Comparison of ENCODE assay signal across 9 mouse cellular contexts in the genomic region with DNA sequence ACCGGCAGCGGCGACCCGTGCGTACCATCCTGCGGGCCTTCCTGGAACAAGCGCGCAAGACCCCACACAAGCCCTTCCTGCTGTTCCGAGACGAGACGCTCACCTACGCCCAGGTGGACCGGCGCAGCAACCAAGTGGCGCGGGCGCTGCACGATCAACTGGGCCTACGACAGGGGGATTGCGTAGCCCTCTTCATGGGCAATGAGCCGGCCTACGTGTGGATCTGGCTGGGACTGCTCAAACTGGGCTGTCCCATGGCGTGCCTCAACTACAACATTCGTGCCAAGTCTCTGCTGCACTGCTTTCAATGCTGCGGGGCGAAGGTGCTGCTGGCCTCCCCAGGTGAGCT. TPM values are rescaled to one million over a fixed set of nuclear protein-coding genes. Genes with fewer than 3 reads are reported as not detected.
A peak's percentile ranks its signal among the peaks of the same experiment; 100 is the strongest.
DNase-seq lines count a peak whose midpoint lies in the region; ATAC-seq lines count a peak whose summit lies in the region.
"Had no signal": no experiment of that assay in that cellular context is flagged by ENCODE, and none has a peak within 500 bp of the region (broad histone marks: within the 10 kb centered on the region; RNA-seq: fewer than 3 reads in every experiment).

No protein-coding gene starts in this region.

- H3K9ac ChIP-seq in heart, embryonic 14.5 days (ENCODE audit: low read length): peak overlapping the region; percentile 55; the same call in 1 of the 2 replicates
- peak overlapping the region; percentile 74 for H3K9ac ChIP-seq in forebrain, embryonic 16.5 days (replicated peaks; ENCODE audit: low read depth, low read length)

- peaks cover 3 to 5% of the 10 kb centered on the region in 2 experiments; a peak in 1 of 4 replicates for H3K4me1 ChIP-seq in heart, embryonic 14.5 days (ENCODE audit: control insufficient read depth in 2 of 2, insufficient read depth in 2 of 2, low read length in 2 of 2)
- peaks cover 13% of the 10 kb centered on the region for H3K4me1 ChIP-seq in forebrain, embryonic 16.5 days (replicated peaks; ENCODE audit: control insufficient read depth, insufficient read depth, low read length)
- peaks cover 22% of the 10 kb centered on the region for H3K4me1 ChIP-seq in midbrain, embryonic 10.5 days

- H3K27me3 ChIP-seq in heart, embryonic 14.5 days (ENCODE audit: control insufficient read depth, insufficient read depth, low read length): peaks cover 63% of the 10 kb centered on the region
- peaks cover 29% of the 10 kb centered on the region for H3K27me3 ChIP-seq in forebrain, embryonic 16.5 days (replicated peaks; ENCODE audit: control insufficient read depth, insufficient read depth, low read length)
- H3K27me3 ChIP-seq in midbrain, embryonic 10.5 days (ENCODE audit: low read depth, poor library complexity, severe bottlenecking): peaks cover 59% of the 10 kb centered on the region

- DNase-seq in heart, postnatal 25 days (ENCODE audit: low spot score): no peak
- peak; percentile 68 for DNase-seq in R1 (ENCODE audit: low read depth, low spot score)
- DNase-seq in midbrain, embryonic 10.5 days (ENCODE audit: low spot score): no peak
- no peak for DNase-seq in cerebellum, adult 9-11 months
- no peak for DNase-seq in spleen, postnatal 36 days (ENCODE audit: low spot score in 2 of 2)

- no peak for ATAC-seq in heart, embryonic 14.5 days (ENCODE audit: insufficient number of reproducible peaks, insufficient read depth, low FRiP score, low read depth)
- peak; percentile 71 for ATAC-seq in forebrain, embryonic 16.5 days
- no peak for ATAC-seq in megakaryocyte progenitor cell, adult 5-6 weeks (replicated peaks; ENCODE audit: poor library complexity)
- ATAC-seq: Patski had no signal

- H3K9me3 ChIP-seq in heart, embryonic 14.5 days (ENCODE audit: control insufficient read depth, low read length): no peaks in the 10 kb centered on the region
- H3K9me3 ChIP-seq in forebrain, embryonic 16.5 days (ENCODE audit: control insufficient read depth, low read length): no peaks in the 10 kb centered on the region
- no peaks in the 10 kb centered on the region for H3K9me3 ChIP-seq in midbrain, embryonic 10.5 days (replicated peaks)

- intact Hi-C loops in heart, postnatal 25 days (cut with DNase I): no loop called here

- peak overlapping the region; percentile 93 for H3K4me2 ChIP-seq in heart, embryonic 14.5 days (ENCODE audit: low read length)
- peak overlapping the region; percentile 94 for H3K4me2 ChIP-seq in forebrain, embryonic 16.5 days (ENCODE audit: low read length)

- peak overlapping the region; percentile 44 to 55 for H3K4me3 ChIP-seq in heart, embryonic 14.5 days (ENCODE audit: control insufficient read depth in 1 of 2, insufficient read depth in 1 of 2, low read depth in 1 of 2, low read length in 2 of 2)
- H3K4me3 ChIP-seq in forebrain, embryonic 16.5 days (replicated peaks; ENCODE audit: low read length): peak overlapping the region; percentile 68
- H3K4me3 ChIP-seq in midbrain, embryonic 10.5 days: peak overlapping the region; percentile 78

- 1% methylated on average over 26 of the region's 26 CpGs for WGBS in heart, embryonic 14.5 days
- under 1% methylated on average over 26 of the region's 26 CpGs for WGBS in forebrain, embryonic 16.5 days
- 1% methylated on average over 26 of the region's 26 CpGs for whole genome bisulfite sequencing in midbrain, embryonic 10.5 days

- no peaks in the 10 kb centered on the region for H3K36me3 ChIP-seq in heart, embryonic 14.5 days (ENCODE audit: control insufficient read depth, insufficient read depth, low read length)
- no peaks in the 10 kb centered on the region for H3K36me3 ChIP-seq in forebrain, embryonic 16.5 days (ENCODE audit: control insufficient read depth, insufficient read depth)
- no peaks in the 10 kb centered on the region for H3K36me3 ChIP-seq in midbrain, embryonic 10.5 days

- no peak overlapping the region for H3K27ac ChIP-seq in heart, embryonic 14.5 days (replicated peaks in 1 of 2; ENCODE audit: control insufficient read depth in 1 of 2, insufficient read depth in 1 of 2, low read depth in 2 of 2, low read length in 2 of 2)
- H3K27ac ChIP-seq in forebrain, embryonic 16.5 days (ENCODE audit: low read length): no peak overlapping the region
- H3K27ac ChIP-seq in midbrain, embryonic 10.5 days (replicated peaks): peak overlapping the region; percentile 77

RNA-seq across cellular contexts. Expression of gene Slc27a2, which starts 1.1 kb away (rescaled TPM):
- 0.09 and 0.38 TPM in 2 replicates for polyA plus RNA-seq in heart, embryonic 14.5 days (2014; fragmentation: Nextera tagmentation; extraction: Ambion mirVana)
- under 1 TPM; 0.11 to 0.26 TPM for total RNA-seq in heart, postnatal 25 days (2021)
- polyA plus RNA-seq in forebrain, embryonic 16.5 days (2015; fragmentation: Nextera tagmentation; extraction: Ambion mirVana): 4.1 and 6.9 TPM in 2 replicates
- 1.3 and 2.3 TPM in 2 replicates for polyA plus RNA-seq in midbrain, embryonic 10.5 days (2016; fragmentation: Nextera tagmentation; extraction: Ambion mirVana)
- 0.10 TPM in 1 of 2 replicates, not detected in the other for total RNA-seq in megakaryocyte progenitor cell, adult 5-6 weeks (2015)
- total RNA-seq in megakaryocyte progenitor cell, adult 5-6 weeks (2017): 0.04 and 0.54 TPM in 2 replicates
- polyA plus RNA-seq: Patski had no signal

RNA-seq across cellular contexts. Expression of gene Atp8b4, which starts 52.8 kb away (rescaled TPM):
- 0.08 and 0.16 TPM in 2 replicates for polyA plus RNA-seq in heart, embryonic 14.5 days (2014; fragmentation: Nextera tagmentation; extraction: Ambion mirVana)
- total RNA-seq in heart, postnatal 25 days (2021): under 1 TPM; 0.25 to 0.52 TPM
- 0.07 TPM in 1 of 2 replicates, not detected in the other for polyA plus RNA-seq in forebrain, embryonic 16.5 days (2015; fragmentation: Nextera tagmentation; extraction: Ambion mirVana)
- 0.07 and 0.12 TPM in 2 replicates for polyA plus RNA-seq in midbrain, embryonic 10.5 days (2016; fragmentation: Nextera tagmentation; extraction: Ambion mirVana)
- total RNA-seq in megakaryocyte progenitor cell, adult 5-6 weeks (2015): 276 and 297 TPM in 2 replicates
- total RNA-seq in megakaryocyte progenitor cell, adult 5-6 weeks (2017): 305 and 319 TPM in 2 replicates
